Mouse (Mus musculus) cerebellum, postnatal 4 days (tissue): ENCODE measurements around the gene Mad1l1.

ENCODE experiments used
- DNase-seq, 2 experiments: peaks; one replicate each; pipeline ENCODE4 v3.0.0; 2022; ENCODE audit warnings: low spot score in 2 of 2, mixed read lengths in 1 of 2

Mad1l1 gene

DNA sequence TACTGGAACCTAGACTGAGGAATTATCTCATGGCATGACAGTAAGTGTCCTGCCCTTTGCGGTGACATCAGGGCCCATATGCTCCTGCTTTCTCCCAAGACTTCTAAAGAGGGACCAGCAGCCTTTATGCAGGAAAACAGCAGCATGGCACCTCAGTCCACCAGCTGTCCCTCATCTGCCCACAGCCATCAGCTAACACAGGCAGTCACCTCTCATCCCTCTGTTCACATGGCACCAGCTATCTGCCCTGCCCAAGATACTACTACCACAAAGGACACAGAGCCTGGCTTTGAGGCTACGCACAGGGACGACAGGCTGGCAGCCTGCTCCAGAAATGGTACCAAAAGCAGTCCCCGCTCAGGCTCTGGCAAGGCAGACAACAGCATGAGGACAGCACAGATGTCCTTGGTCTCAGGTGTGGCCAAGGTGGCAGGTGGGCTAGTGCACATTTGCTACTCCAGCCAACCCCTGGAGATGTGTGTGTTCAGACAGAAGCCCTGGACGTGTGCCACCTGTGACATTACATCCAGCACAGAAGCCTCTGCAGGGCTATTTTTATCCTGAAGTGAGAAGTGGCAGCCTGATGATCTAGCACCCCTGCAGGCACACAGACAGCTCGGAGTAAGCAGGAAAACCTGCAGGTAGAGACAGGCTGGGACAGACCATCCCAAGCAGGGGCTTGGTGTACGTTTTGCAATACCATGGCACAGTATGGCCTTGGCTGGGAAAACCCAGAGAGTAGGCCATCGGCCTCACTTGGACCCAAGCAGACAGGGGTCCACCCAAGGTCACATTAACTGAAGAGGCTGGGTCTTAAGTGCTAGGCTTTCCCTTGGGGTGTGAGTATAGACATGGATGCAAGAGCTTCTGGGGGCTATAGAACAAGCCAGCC, 185.4 kb downstream of the Mad1l1 start:
- DNase-seq, result peak in 1 of 2 experiments; percentile 42

DNA sequence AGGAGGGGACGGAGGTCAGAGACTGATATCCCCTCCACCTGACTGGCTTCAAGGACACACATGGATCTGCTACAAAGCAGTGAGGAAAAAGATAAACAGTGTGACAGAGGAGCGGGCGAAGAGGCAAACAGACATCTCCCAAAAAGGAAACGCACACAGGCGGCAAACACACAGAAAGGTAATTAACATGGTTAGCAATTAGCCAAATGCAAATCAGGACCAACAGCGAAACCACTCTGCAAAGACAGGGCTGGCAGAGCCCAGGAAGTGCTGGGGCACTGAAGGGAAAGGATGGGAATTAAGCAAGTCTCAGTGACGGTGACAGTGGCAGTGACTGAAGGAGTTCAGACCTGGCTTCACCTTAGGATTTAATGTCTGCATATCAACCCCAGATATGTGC, 187.3 kb downstream of the Mad1l1 start:
- no peak for DNase-seq

DNA sequence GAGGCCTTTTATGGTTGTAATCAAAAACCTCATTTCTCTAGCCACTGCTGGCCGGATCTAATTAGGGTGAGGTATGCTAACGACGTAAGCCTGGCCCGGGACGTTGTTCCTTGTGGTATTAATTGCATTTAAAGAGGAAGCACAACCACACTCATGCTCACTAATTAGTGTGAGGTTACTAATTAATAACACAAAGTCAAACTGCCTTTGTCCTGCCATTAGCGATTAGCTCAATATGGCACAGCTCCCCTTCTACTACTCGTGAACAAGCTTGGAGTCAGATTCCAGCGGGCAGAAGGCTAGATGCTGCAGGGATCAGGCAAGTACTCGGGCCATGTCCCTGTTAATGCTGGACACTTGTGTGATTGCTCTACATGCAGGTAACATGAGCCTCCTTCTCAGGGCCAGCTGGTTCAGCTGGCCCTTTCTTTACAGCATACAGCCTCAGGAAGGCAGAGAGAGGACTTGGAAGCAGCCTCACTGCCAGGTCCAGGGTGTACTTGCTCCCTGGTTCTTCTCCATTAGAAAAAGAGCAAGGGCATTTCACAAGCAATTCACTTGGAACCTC, 192.9 kb downstream of the Mad1l1 start:
- DNase-seq, result no peak

DNA sequence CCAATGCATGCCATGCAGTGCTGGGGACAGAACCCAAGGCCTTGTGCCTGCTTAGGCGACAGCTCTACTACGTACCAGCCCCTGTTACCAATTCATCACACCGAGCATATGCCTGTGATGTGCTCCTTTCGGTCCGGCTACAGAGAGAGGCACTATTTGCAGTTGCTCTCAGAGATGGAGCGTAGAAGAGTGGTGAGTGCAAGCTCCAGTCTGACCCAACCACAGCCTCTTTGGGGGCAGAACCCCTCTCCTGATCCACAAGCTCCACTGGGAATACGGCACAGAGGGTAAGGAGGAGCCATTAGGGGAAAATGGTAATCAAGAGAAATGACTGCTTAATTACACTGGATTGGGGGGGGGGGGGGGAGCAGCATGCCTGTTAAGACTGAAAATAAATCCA, 193.4 kb downstream of the Mad1l1 start:
- DNase-seq, result no peak

DNA sequence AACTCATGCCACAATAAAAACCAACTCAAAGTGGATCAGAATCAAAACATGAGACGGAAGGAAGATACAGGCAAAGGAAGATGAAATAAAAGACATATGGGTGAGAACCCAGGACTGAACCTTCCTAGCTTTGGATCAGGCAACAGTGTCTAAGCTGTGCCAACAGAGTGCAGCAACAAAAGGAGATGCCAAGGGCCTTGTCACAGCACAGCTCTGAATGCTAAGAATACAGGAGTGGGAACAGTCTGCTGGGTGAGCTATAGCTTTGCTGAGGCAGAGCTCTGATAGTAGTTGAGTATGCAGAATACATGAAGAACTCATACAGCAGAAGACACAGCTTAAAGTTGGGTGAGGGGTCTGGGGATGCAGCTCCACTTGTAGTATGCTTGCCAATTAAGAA, 196.7 kb downstream of the Mad1l1 start:
- DNase-seq, result no peak

DNA sequence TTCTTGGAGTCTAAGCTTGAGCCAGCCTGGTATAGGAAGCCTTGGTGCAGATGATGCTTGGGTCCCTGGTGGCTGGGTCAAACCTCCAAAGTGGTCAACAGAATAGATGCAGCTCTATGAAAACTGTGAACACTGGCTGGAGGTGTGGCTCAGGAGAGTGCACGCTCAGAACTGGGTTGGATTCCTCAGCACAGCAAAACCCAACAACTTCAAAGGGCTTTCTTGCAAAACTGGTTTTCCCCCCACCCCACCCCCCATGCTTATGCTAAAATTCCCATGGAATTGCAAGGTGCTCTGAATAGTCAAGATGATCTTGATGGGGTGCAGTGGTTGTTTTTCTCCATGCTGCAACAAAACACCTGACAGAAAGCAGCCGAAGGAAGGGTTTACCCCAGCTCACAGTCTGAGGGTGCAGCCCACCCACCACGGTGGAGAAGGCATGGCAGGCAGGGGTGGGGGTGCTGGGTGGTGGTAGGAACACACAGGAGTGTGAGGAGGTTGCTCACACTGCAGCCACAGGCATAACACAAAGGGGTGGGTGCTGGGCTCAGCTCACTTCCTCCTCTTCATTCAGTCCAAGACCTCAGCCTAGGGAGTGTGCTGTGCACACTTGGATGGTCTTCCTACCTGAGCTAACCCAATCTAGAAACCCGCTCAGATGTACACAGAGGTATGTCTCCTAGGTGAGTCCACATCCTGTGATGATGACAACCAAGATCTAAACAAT, 197.5 kb downstream of the Mad1l1 start:
- no peak for DNase-seq

DNA sequence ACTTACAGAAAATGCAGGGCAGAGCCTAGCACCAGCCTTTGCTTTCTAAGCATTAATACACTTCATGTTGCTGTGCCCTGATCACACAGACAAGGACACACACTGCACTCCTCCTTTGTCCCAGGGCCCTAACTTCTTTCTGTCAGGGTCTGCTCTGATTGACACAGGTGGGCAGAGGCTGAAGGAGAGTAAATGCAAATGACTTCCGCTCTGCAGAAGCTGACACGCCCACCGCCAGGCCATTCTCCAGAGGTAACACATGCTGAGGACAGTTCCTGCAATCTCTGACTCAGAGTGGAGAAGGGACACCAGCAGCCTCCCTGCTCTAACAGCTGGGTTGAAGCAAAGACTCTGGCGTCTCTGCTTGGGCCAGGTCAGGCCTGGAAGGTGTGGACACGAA, 198.2 kb downstream of the Mad1l1 start:
- no peak for DNase-seq

DNA sequence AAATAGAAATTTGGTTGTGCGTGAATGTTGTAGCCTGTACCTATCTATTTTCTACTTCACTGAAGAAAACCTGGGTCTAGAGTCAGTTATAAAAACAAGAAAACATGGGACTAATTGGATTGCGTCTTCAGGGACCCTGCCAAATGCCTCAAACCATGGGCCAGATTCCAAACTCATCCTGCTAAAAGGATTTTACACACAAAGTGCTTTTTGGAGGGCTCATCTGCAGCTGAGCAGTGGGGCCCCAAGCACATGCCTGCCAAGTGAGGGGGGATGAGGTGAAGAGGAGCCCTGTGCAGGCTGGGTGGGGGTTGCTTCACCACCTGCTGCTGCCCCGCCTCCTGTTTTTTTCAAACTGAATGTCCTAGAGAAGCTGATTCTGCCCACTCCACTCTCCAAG, 199.4 kb downstream of the Mad1l1 start:
- peak in 1 of 2 experiments; percentile 45 for DNase-seq

DNA sequence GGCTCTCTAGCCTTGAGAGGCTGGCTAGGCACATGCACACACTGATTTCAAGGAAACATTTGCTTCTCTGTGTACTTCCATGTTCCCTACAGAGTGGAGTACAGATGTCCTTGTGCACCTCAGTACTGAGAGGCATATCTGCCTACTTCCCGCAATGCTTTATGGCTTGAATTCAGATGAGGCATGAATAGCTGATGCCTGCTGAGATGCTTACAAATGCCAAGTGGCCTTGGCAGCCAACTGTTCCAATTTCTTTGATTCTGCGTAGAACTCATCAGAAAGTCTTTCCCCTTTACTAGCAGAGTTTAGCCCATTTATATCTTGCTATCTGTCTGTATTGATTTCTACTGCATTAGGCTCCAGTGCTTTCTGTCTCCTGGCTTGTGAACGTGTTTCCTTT, 202.4 kb downstream of the Mad1l1 start:
- peak in 1 of 2 experiments; percentile 18 for DNase-seq

DNA sequence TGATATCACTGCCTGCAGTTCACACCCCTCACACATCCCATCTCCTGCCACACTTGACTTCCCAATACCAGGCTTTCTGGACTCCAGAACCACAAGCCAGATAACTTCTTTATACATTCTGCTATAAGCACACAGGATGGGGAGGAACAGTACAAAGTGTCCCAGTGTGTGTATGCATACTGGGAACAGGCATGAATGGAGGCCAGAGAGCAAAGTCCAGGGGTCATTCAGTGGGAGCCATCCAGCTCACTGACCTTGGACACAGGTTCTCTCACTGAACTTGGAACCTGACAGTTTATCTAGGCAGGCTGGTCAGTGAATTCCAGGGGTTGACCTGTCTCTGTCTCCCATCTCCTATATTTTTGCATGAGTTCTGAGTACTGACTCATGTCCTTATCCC, 203.4 kb downstream of the Mad1l1 start:
- no peak for DNase-seq

DNA sequence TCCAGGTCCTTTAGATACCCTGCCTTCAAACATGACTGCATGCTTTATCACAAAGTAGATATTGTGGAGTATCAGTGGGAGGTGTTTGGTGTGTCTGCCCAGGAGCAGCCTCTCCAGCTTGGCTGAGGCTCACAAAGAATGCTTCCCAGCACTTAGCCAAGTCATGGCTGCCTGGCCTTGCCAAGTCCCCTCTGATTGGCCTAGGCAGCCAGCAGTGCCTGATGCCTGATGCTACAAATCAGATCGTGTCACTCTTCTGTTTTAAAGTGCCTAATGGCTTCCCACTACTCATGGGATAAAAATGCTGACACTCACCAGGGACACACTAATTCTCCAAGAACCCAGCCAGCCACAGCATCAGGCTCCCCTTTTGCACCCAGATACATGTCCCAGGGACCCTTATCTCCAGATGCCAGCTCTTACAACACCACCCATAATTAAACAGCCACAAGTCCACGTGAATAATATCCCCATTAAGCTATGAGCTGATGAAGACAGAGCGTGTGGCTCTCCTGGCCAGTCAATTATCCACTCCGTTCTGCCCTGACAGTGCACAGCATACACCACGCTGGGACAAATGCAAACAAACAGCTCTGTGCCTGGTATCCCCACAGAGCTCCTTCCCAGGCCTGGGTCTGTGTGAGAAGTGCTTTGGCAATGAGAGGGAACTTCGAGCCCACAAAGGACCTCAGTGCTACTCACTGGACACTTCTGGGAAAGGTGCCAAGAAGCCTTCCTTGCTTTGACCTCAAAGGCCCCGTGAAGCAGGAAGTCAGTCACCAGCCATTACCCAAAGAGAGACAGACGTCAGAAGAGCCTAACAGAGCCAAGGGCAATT, 205.7 kb downstream of the Mad1l1 start:
- peak in 1 of 2 experiments; percentile 24 for DNase-seq

DNA sequence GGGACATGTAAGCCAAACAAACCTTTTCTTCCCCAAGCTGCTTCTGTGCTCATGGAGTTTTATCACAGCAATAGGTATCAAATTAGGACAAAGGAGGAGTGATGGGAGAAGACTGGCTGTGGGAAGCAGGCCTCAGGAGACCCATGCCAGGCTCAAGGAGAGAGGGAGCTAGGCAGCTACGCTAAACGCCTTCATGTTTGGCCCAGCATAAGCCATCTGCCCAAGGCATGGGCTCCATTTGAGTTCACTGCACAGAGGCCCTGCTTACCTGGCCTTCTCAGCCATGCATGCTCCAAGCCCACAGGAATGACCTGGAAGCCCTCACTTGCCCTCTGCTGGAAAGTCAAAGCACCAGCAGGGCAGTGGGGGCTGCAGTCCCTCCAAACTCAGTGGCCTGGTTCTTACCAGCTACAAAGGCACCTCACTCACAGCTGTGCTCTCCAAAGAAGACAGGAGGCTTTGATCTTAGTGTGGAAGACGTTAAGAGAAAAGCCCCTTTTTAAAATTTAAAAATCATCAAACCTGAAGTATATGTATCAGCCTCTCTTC, 206.8 kb downstream of the Mad1l1 start:
- DNase-seq, result no peak

DNA sequence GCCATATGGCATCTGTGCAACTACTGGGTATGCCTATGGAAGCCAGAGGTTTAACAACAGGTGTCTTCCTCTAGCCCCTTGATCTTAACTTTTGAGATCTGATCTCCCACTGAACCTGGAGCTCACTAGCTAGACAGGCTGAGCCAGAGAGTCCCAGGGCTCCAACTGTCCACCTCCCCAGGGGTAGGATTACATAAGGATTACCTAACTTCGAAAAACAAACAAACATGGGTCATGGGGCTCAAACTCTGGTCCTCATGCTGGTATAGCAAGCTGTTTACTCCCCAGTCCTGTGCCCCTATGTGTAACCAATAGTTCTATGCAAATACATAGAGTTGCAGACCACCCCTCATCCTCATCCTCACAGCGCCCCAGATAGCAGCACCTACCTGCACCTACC, 208.1 kb downstream of the Mad1l1 start:
- no peak for DNase-seq

DNA sequence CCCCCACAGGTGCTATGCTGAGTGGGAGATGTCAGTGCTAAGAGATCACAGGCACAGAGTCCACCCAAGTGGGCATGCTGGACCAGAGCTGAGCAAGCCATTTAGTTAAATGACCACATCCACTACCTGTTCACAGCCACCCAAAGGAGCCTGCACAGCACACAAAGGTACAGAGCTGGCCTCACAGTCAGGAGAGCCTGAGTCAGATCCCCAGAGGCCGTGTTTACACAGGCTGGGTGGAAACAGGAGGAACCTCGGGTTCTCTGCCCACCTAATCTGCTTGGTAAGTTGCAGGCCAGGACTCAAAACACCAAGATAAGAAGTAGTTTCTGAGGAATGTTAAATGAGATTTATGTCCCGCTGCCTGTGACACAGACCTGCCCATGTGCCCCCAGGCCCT, 211.3 kb downstream of the Mad1l1 start:
- no peak for DNase-seq

DNA sequence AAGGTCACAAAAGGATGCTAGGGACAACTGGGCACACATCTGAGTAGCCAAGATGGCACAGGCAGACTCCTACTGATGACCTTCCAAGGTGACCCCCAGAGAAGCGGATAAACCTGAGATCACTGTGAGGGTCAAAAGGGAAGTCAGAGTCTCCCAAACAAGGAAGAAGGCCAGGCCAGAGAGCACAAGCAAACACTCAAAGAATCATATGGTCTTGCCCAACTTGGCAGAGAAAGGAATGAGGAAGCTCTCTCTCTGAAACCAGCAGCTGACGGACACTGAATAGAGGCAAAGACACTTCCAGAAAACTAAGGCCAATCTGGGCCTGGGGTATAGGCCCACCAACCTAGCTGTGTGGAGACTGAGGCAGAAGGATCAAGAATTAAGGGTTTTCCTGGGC, 213.4 kb downstream of the Mad1l1 start:
- DNase-seq, result no peak

DNA sequence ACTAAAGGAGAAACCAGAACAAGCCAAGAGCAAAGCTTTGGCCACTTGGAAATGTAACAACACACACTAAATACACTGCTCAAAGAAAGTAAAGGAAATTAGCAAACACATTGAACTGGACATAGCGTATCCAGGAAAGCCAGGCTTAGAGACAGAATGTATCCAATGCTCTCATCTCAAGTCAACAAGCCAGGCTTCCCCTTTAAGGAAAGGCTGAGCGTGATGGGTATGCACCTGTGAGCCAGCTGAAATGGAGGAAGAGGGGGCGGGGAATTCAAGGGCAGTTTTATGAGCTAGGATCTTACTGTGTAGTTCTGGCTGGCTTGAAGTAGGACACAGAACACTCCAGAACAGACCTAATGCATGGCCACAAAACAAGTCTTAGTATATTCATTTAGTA, 215.3 kb downstream of the Mad1l1 start:
- no peak for DNase-seq

DNA sequence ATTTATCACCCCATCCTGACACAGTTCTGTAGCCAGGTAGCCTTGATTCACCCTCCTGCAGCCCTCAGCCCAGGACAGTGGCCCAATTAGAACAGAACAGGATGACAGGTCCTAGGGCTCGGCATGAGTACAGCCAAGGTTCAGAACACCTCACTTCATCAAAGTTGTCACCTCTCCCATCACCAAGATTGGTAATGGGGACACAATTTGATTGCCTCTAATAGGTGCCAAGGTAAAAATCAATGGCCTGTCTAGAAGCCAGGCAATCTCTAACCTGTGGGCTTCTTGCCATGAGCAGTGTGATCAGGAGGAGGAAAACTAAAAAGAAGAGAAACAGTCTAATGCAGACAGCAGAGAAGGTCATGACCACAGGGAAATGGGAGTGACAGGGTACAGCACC, 216.5 kb downstream of the Mad1l1 start:
- DNase-seq, result no peak

DNA sequence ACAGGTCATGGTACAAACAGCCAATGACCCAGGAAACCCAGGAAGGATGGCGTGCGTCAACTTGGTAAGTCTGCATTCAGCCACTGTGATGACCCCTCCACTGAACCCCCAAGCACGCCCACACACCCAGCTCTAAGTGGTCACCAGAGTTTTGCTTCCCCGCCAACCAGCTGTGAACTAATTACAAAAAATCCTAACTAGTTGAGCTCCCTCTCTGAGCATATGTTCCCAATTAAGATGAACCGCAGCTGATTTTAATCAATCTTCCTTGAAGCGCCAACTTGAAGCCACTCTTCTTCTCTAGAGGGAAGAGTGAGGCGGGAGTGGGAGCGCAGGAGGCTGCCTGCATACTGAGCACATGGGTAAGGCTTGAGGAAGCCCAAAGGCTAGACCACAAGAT, 218.6 kb downstream of the Mad1l1 start:
- no peak for DNase-seq

DNA sequence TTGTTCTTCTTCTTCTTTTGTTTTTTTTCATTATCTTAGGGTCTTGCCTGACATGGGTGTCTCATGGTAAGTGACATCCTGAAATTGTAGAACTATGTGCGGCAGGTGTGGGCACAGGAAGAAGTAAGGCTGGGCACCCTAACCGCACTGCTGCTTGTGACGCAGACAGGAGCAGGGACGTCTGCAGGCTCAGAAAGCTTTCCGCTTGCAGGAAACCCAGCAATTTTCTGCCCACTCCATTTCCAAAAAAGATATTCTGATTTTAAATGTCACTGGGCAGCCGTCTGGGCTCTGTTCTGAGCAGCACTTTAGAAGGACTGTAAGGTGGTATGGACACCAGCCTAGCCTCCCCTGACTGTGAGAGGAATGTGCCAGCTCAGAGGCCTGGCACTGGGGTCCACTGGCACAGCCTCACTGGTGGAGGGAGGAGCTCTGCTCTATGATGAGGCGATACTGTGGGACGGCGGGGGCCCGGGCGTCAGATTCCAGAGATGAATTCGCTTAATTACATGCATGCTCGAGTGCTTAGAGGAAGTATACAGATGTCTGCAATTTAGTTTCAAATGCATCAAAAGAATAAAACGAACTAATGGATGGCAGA, 219.8 kb downstream of the Mad1l1 start:
- DNase-seq, result no peak

DNA sequence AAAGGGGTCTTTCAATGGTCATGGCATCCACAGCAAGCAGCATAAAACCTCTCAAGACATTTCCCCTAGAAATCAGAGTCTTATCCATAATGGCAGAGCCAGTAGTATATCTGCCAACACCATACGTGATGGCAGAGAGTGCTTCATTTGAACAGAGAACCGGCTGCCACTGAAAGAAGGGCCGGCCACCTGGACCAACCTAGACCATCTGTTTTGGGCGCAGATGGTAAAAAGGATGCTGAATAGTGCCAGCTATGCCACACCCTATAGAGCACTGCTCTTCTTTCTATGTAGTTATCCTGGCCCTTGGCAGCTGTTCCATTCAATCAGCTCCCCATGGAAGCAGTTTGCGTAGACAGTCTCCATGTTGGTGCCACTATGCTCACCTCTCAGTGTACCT, 222.6 kb downstream of the Mad1l1 start:
- peak in 1 of 2 experiments; percentile 37 for DNase-seq

DNA sequence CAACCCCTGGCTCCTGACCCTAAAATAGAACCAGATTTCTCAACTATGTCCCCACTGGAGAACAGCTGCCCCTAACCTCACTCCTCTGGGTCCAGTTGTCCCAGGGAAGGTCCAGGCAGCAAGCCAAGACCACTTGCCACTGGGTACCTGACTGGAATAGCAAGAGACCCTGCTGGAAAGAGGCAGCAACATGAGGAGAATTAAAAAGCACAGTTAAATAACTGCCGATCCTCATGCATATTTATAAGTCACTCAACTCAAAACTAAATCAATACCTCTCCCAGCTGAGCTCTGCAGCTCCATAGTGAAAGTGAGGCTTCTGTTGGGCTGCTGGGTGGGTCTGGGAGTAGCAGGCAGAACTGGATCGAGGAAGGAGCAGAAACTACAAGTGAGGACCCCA, 226.1 kb downstream of the Mad1l1 start:
- peak in 1 of 2 experiments; percentile 53 for DNase-seq
